Mouse (Mus musculus): Measurements from ENCODE around the gene Scn8a. TPM values are rescaled to one million over a fixed set of nuclear protein-coding genes. Genes with fewer than 3 reads are reported as not detected.
A peak's percentile ranks its signal among the peaks of the same experiment; 100 is the strongest.
"Not testable (repeated sequence)": the region's sequence is repeated elsewhere in the genome, so short reads cannot be mapped to it uniquely, and the experiment has no call there.

Gene Scn8a
- 100 to 1,000 TPM; 197 to 226 TPM for total RNA-seq (2021)
- long read RNA-seq, experiment 1, full-length matches to known transcripts: 31 of 127 reads
- long read RNA-seq, experiment 1, partial matches to known transcripts: 36 of 127 reads
- long read RNA-seq, experiment 1, other reads (novel, unspliced or antisense): 60 of 127 reads
- long read RNA-seq, experiment 2, full-length matches to known transcripts: 18 of 71 reads
- long read RNA-seq, experiment 2, partial matches to known transcripts: 23 of 71 reads
- long read RNA-seq, experiment 2, other reads (novel, unspliced or antisense): 30 of 71 reads

GRCm38 (mm10) chr15:100869558-100869957 is at the start of gene Scn8a:
TSS of gene Scn8a (plus strand) at chr15:100869858.
- no peak for DNase-seq (ENCODE audit: low spot score in 2 of 2)

- no peak for DNase-seq (ENCODE audit: low spot score in 2 of 2)
These were observed 47.8 kb upstream of the Scn8a start for GRCm38 (mm10) chr15:100821824-100822223.

- not testable (repeated sequence) for DNase-seq (ENCODE audit: low spot score in 2 of 2)
These were observed 47.3 kb upstream of the Scn8a start for GRCm38 (mm10) chr15:100822370-100822769.

GRCm38 (mm10) chr15:100825249-100825856 is 44.3 kb upstream of the Scn8a start:
- DNase-seq (ENCODE audit: low spot score in 2 of 2): peak; percentile 59 to 73

GRCm38 (mm10) chr15:100826076-100826475 is 43.6 kb upstream of the Scn8a start:
- DNase-seq (ENCODE audit: low spot score in 2 of 2): peak; percentile 36

GRCm38 (mm10) chr15:100829775-100830174 is 39.9 kb upstream of the Scn8a start:
- DNase-seq (ENCODE audit: low spot score in 2 of 2): peak; percentile 74 to 85

GRCm38 (mm10) chr15:100830682-100831081 is 39.0 kb upstream of the Scn8a start:
- peak in 1 of 2 experiments; percentile 56 for DNase-seq (ENCODE audit: low spot score in 2 of 2)

GRCm38 (mm10) chr15:100832144-100832543 is 37.5 kb upstream of the Scn8a start:
- peak; percentile 47 to 64 for DNase-seq (ENCODE audit: low spot score in 2 of 2)

GRCm38 (mm10) chr15:100832784-100833183 is 36.9 kb upstream of the Scn8a start:
- DNase-seq (ENCODE audit: low spot score in 2 of 2): peak; percentile 52 to 81

GRCm38 (mm10) chr15:100836729-100837128 is 32.9 kb upstream of the Scn8a start:
- no peak for DNase-seq (ENCODE audit: low spot score in 2 of 2)

GRCm38 (mm10) chr15:100838607-100839207 is 31.0 kb upstream of the Scn8a start:
- DNase-seq (ENCODE audit: low spot score in 2 of 2): peak; percentile 60 to 66

GRCm38 (mm10) chr15:100844336-100844735 is 25.3 kb upstream of the Scn8a start:
- DNase-seq (ENCODE audit: low spot score in 2 of 2): no peak

GRCm38 (mm10) chr15:100845049-100845879 is 24.4 kb upstream of the Scn8a start:
- no peak for DNase-seq (ENCODE audit: low spot score in 2 of 2)

GRCm38 (mm10) chr15:100847193-100847592 is 22.5 kb upstream of the Scn8a start:
- DNase-seq (ENCODE audit: low spot score in 2 of 2): no peak

- DNase-seq (ENCODE audit: low spot score in 2 of 2): no peak
These were observed 12.1 kb upstream of the Scn8a start for GRCm38 (mm10) chr15:100857586-100857985.

- DNase-seq (ENCODE audit: low spot score in 2 of 2): no peak
These were observed 8.8 kb upstream of the Scn8a start for GRCm38 (mm10) chr15:100860856-100861255.

GRCm38 (mm10) chr15:100865556-100865955 is 4.1 kb upstream of the Scn8a start:
- DNase-seq (ENCODE audit: low spot score in 2 of 2): no peak

GRCm38 (mm10) chr15:100870001-100870774 is 530 bp downstream of the Scn8a start:
- peak; percentile 76 to 88 for DNase-seq (ENCODE audit: low spot score in 2 of 2)

GRCm38 (mm10) chr15:100870775-100871106 is 1.1 kb downstream of the Scn8a start:
- peak; percentile 54 to 67 for DNase-seq (ENCODE audit: low spot score in 2 of 2)

GRCm38 (mm10) chr15:100871107-100872011 is 1.7 kb downstream of the Scn8a start:
- peak in 1 of 2 experiments; percentile 51 for DNase-seq (ENCODE audit: low spot score in 2 of 2)
